Mouse (Mus musculus) mature B cell (primary cell): ENCODE results near the gene Cib4.

Experiments
- in situ Hi-C: fragments of 300-500 bp; cut with MboI; formaldehyde crosslinking; loops from 2 replicates; pipeline ENCODE4 v1.14.3; 2019

Gene Cib4

GRCm38 (mm10) chr5:30518108-30518507 is 27.5 kb downstream of the Cib4 start:
- in situ Hi-C loops, result no loop called here

GRCm38 (mm10) chr5:30516376-30516775 is 29.3 kb downstream of the Cib4 start:
- in situ Hi-C loops, result no loop called here

DNA sequence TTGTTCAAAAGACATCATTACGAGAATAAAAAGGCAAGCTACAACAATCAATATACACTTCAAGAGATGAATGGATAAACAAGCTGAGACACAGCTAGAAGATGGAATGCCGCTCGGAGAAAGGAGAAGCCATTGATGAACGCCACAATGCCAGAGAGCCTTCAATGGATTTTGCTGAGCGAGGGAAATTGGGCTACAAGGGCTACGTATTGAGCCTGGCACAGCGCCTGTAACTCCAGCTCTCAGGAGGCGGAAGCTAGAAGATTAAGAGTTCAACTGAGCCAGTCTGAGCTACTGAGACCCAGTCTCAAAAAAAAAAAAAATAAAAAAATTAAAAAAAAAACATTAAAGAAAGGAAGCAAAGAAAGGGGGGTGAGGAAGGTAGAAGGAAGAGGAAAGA is 32.5 kb downstream of the Cib4 start:
- in situ Hi-C loops, result no loop called here

DNA sequence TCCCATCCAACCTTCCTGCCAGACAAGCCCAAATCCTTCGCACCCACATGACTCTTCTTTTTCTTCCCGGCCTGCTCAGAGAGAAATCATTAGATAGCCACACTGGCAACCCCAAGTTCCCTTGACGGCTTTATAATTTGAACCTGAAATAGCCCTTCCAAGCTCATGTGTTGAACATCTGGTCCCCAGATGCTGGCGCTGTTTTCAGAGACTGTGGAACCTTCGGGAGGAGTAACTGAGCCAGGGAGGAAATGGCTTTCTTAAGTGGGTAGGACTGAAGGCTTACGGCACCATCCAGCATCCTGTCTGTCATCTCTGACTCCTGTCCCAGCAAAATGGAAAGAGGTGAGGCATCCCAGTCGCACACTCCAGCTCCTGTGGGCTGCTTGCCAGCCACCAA is 48.3 kb downstream of the Cib4 start:
- in situ Hi-C loops, result no loop called here

GRCm38 (mm10) chr5:30496821-30497220 is 48.8 kb downstream of the Cib4 start:
- in situ Hi-C loops, result no loop called here

- in situ Hi-C loops, result no loop called here
Observed at GRCm38 (mm10) chr5:30495288-30495687, 50.3 kb downstream of the Cib4 start.

GRCm38 (mm10) chr5:30494606-30495005 is 51.0 kb downstream of the Cib4 start:
- in situ Hi-C loops, result no loop called here

- in situ Hi-C loops, result no loop called here
Observed at GRCm38 (mm10) chr5:30493723-30494122, 51.9 kb downstream of the Cib4 start.

DNA sequence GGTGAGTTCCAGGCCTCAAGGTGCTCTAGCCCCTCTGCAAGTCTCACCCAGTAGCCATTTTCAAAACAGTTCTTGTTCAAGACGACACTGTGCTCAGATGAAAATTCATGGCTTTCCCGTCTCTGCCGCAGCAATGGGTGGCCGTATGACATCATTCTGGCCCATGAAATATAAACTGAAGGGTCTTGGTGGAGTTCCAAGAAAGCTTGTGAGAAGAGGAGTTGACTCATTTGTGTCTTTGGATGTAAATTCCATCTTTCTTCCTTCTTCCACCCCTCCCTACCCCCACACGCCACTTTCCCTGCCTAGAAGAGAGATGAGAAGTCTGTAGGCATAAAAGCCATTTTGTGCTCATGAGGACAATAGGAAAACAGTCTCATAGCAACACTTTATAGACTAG is 54.8 kb downstream of the Cib4 start:
- in situ Hi-C loops, result no loop called here

DNA sequence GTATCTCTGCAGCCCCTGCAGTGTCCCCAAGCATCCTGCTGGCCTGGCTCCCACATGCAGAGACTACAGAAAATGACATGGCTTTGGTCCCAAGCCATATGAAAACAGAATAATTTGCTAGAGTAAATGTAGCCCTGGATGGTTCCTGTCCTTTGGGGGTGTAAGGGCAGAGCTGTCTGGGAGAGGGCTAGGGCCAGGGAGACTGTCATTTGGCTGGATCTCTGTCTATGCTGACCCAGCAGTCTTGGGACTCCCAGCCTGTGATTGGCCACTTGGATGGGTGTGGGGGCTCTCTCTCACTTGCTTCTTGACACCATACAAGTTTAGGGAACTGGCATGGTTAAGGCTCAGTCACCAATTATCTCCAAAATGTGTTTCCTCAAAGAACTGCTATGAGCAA is 55.4 kb downstream of the Cib4 start:
- in situ Hi-C loops, result no loop called here

DNA sequence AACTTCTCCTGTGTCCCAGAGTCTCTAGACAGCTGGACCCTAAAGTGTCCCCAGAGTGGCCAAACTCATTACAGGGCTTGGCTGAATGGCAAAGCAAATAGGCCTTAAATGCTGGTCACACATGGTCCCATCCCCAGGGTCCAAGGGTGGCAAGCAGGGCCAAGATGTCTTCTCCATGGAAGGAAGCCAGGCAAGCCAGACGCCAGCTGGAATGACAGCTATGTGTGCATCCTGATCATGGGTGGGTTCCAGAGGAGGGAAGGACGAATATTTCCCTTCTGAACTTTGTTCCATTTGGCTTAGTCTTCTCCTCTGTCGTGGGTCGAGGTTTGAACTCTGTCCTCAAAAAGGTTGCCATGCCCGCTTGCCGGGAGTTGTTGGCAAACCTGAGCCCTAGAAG is 60.5 kb downstream of the Cib4 start:
- in situ Hi-C loops, result no loop called here

DNA sequence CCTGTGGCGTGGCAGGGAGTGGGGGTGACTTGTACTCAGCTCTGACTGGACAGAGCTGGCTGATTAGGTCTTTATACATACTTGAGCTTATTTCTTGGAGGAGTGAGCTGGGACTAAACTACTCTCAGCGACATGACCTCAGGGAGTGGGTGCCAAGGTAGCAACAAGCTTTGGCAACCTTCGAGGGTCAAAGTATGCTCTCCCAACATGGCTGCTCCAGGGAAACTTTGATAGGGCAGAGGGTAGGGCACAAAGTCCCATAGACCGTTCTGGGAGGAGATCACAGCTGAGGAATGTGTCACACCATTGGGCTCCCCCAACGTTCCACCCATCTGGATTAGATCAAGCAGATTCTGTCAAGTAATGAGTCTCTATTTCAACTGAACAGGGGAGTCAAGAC is 61.0 kb downstream of the Cib4 start:
- in situ Hi-C loops, result no loop called here

DNA sequence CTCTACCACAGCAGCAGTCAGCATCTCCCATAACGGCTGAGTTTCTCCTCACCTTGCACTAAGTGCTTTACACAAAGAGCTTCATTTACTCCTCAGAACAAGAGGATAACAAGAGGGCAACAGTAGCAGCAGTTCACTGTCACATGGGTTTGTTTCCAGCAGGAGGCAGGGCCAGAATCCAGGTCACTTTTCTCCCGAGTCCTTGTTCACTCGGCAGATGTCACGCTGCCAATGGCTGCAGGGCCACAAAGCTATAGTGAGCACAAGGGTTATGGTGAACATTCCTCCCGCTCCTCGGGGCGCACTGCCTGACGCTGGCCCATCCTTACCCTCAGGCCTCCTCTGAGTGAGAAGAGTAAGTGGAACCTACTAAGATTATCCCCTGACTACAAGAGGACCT is 62.1 kb downstream of the Cib4 start:
- in situ Hi-C loops, result no loop called here

- in situ Hi-C loops, result no loop called here
Observed at GRCm38 (mm10) chr5:30482319-30482718, 63.3 kb downstream of the Cib4 start.

DNA sequence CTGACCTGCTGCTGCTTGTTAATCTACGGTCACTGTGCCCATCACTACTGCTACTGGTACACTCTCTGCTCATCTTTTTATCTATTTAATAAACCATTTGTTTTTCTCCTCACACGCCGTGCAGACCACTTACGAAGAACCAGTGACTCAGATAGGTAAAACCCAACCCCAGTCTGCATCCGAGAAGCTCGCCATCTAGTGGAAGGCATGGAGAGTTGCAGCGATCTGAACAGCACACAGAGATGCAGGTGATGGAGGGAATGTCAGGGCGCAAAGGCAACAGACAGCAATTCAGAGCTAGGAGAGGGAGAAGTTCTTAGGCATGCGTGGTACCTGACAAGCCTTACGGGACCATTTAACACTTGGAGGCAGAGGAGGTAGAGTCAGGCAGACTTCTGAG is 69.1 kb downstream of the Cib4 start:
- in situ Hi-C loops, result no loop called here

- in situ Hi-C loops, result no loop called here
Observed at GRCm38 (mm10) chr5:30472148-30472547, 73.5 kb downstream of the Cib4 start.

DNA sequence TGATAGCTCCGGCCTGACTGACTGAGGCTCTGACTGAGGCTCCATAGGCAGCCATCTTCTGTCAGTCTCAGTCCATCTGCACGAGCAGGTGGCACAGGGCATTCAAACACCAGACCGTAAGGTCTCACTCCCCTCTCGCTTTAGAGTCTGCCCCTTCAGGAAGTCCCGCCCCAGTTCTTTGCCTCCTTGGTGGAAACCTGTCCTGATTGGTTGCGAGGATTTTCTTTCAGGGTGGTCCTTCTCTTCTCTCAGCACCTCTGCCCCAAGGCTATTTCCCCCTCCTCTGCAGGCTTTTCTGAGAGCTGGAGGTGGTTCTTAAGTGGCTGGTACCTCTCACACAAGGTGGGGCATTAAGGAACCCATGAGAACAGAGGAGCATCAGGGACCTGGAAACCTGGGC is 75.2 kb downstream of the Cib4 start:
- in situ Hi-C loops, result no loop called here

- in situ Hi-C loops, result no loop called here
Observed at GRCm38 (mm10) chr5:30466315-30466714, 79.3 kb downstream of the Cib4 start.

- in situ Hi-C loops, result no loop called here
Observed at GRCm38 (mm10) chr5:30465861-30466260, 79.8 kb downstream of the Cib4 start, which contains the start of gene 1700001C02Rik. Gene 1700001C02Rik (plus strand): TSS chr5:30466047.

GRCm38 (mm10) chr5:30461821-30462220 is 83.8 kb downstream of the Cib4 start, which contains the start of gene Otof:
Gene Otof (minus strand): TSS chr5:30461932.
- in situ Hi-C loops, result no loop called here

DNA sequence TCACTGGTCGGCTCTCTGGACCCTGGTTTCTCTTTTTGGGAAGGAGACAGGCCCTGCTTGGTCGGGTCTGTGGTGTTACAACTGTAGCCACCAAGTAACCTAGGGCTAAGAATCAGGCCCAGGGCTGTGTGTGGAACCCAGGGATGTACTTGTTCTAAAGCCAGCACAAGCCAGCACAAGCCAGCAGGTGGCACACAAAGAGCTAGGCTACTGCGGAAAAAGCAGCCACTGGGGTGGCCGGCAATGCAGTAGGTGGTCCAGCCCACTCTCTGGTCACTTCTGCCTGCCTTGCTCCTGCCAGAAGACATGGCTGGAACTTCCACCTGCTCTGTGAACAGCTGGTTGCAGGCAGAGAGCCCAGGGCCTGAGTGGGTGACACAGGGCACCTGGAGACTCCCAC is 85.5 kb downstream of the Cib4 start:
- in situ Hi-C loops, result no loop called here

- in situ Hi-C loops, result no loop called here
Observed at GRCm38 (mm10) chr5:30456056-30456455, 89.6 kb downstream of the Cib4 start.

GRCm38 (mm10) chr5:30444327-30444895 is 101.2 kb downstream of the Cib4 start:
- in situ Hi-C loops, result no loop called here

- in situ Hi-C loops, result no loop called here
Observed at GRCm38 (mm10) chr5:30442196-30442595, 103.4 kb downstream of the Cib4 start.
